Mouse (Mus musculus): ENCODE results near the gene Mcm10.
"Not testable (repeated sequence)": the region's sequence is repeated elsewhere in the genome, so short reads cannot be mapped to it uniquely, and the experiment has no call there.

Gene Mcm10

GRCm38 (mm10) chr2:4986798-4987197 is 25.8 kb downstream of the Mcm10 start:
- no peak for DNase-seq (ENCODE audit: low spot score in 2 of 2)

- no peak for DNase-seq (ENCODE audit: low spot score in 2 of 2)
Measured at GRCm38 (mm10) chr2:4985000-4985399, 27.6 kb downstream of the Mcm10 start.

- no peak for DNase-seq (ENCODE audit: low spot score in 2 of 2)
Measured at GRCm38 (mm10) chr2:4983987-4984386, 28.6 kb downstream of the Mcm10 start.

- no peak for DNase-seq (ENCODE audit: low spot score in 2 of 2)
Measured at GRCm38 (mm10) chr2:4978091-4978490, 34.5 kb downstream of the Mcm10 start.

- no peak for DNase-seq (ENCODE audit: low spot score in 2 of 2)
Measured at GRCm38 (mm10) chr2:4975807-4976206, 36.8 kb downstream of the Mcm10 start, which contains the start of gene Ucma. Gene Ucma (plus strand): TSS chr2:4976122.

- DNase-seq (ENCODE audit: low spot score in 2 of 2), result no peak
Measured at GRCm38 (mm10) chr2:4969083-4969482, 43.5 kb downstream of the Mcm10 start.

GRCm38 (mm10) chr2:4967806-4968205 is 44.8 kb downstream of the Mcm10 start:
- DNase-seq (ENCODE audit: low spot score in 2 of 2), result no peak

GRCm38 (mm10) chr2:4958039-4958438 is 54.6 kb downstream of the Mcm10 start:
- no peak for DNase-seq (ENCODE audit: low spot score in 2 of 2)

DNA sequence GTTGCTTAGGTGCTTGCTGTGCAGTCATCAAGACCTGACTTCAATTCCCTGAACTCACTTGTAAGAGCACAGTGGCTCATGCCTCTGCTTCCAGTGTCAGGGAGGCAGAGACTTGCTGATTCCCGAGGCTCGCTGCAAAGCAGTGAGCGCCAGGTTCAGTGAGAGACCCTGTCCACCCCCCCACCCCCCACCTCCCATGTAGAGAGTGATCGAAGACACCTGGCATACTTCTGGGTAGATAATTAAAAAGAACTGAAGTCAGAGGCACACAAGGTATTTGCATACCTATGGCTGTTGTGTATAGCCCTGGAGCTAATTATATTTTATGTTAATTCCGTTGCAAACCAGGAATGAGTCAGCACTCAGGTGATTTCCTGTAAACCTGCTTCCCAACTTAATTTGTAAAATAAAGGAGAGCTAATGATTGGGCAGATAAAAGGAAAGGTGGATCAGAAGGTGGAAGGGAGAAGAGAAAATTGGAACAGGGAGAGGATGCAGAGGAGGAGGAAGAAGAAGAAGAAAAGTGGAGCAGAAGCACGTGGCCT is 58.3 kb downstream of the Mcm10 start:
- DNase-seq (ENCODE audit: low spot score in 2 of 2), result no peak

GRCm38 (mm10) chr2:4950986-4951385 is 61.6 kb downstream of the Mcm10 start:
- DNase-seq (ENCODE audit: low spot score in 2 of 2), result no peak

DNA sequence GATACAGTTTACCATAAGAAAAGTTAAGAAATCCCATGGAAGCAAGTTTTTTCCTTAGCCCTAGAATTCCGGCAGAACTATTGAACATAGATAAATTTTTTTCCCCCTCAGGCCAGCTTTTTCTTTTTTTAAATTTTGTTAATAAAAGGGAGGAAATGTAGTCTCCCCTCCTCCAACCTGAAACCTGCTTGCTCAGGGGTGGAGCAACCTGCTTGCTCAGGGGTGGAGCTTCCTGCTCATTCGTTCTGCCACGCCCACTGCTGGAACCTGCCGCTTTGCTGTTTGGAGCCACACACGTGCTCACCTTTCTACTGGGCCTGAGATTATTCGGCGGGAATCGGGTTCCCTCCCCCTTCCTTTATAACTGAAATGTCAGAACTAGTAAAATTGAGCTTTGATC is 62.9 kb downstream of the Mcm10 start:
- not testable (repeated sequence) for DNase-seq (ENCODE audit: low spot score in 2 of 2)

DNA sequence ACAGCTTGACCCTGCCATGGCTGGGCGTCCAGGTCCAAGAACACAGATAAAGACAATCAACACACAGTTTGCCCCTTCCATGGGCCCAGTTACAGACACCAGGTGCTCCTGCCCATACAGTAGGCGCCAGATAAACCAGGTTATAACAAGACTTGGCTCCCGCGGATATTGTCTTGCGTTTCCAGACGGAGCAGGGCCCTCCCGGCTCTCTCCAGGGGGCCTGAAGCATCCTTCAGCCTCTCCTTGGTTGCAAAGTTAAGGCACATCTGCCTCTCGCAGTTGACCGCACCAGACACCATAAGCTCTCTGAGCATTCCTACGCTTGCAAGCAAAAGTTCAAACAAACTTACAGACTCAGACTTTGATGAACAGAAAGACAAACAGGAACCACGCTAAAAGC is 71.7 kb downstream of the Mcm10 start:
- DNase-seq (ENCODE audit: low spot score in 2 of 2), result no peak

Data from spleen, postnatal 14 days (tissue).